Mouse (Mus musculus) heart, postnatal 10 days (tissue): ENCODE data around the gene Sv2a. TPM values are rescaled to one million over a fixed set of nuclear protein-coding genes. Genes with fewer than 3 reads are reported as not detected.
A peak's percentile ranks its signal among the peaks of the same experiment; 100 is the strongest.

Experiments
- DNase-seq, 2 experiments: peaks; one replicate each; pipeline ENCODE4 v3.0.0; 2021
- intact Hi-C: fragments of 180-260 bp; cut with DNase I; formaldehyde crosslinking; loops from one replicate; pipeline ENCODE4 v1.15.1; 2025
- total RNA-seq, 2 experiments: library from RNA; stranded (reverse); gene quantifications; 2 replicates each; pipeline ENCODE4 v1.2.3; 2021

Gene Sv2a
- total RNA-seq, result 10 to 100 TPM; 13.7 to 14.0 TPM

GRCm38 (mm10) chr3:96180727-96181477, at the start of gene Sv2a:
TSS of gene Sv2a (plus strand) at chr3:96181151.
- intact Hi-C loops, result no loop called here
- peak; percentile 64 to 66 for DNase-seq

- intact Hi-C loops, result no loop called here
- DNase-seq, result no peak
Measured at GRCm38 (mm10) chr3:96132478-96132877, 48.5 kb upstream of the Sv2a start.

- intact Hi-C loops, result no loop called here
- no peak for DNase-seq
Measured at GRCm38 (mm10) chr3:96133327-96133905, 47.5 kb upstream of the Sv2a start.

GRCm38 (mm10) chr3:96135011-96135410, 45.9 kb upstream of the Sv2a start:
- intact Hi-C loops, result no loop called here

GRCm38 (mm10) chr3:96147950-96148349, 33.0 kb upstream of the Sv2a start:
- DNase-seq, result peak; percentile 75 to 82

More at GRCm38 (mm10) chr3:96135011-96135410, 45.9 kb upstream of the Sv2a start:
- peak; percentile 40 to 45 for DNase-seq

GRCm38 (mm10) chr3:96151836-96152235, 29.1 kb upstream of the Sv2a start:
- DNase-seq, result no peak
- intact Hi-C loops, result no loop called here

More at GRCm38 (mm10) chr3:96147950-96148349, 33.0 kb upstream of the Sv2a start:
- intact Hi-C loops, result loop anchor here (1.0 to 2.0 kb wide), 2 partner anchors 82 to 181 kb away; no protein-coding TSS in a partner anchor

GRCm38 (mm10) chr3:96152611-96153010, 28.3 kb upstream of the Sv2a start:
- no peak for DNase-seq
- intact Hi-C loops, result no loop called here

- intact Hi-C loops, result no loop called here
- DNase-seq, result no peak
Measured at GRCm38 (mm10) chr3:96155501-96155900, 25.4 kb upstream of the Sv2a start.

GRCm38 (mm10) chr3:96159820-96160219, 21.1 kb upstream of the Sv2a start:
- intact Hi-C loops, result no loop called here
- DNase-seq, result no peak

GRCm38 (mm10) chr3:96160222-96160802, 20.6 kb upstream of the Sv2a start:
- DNase-seq, result peak; percentile 76 to 77
- intact Hi-C loops, result no loop called here

GRCm38 (mm10) chr3:96160803-96161516, 20.0 kb upstream of the Sv2a start:
- intact Hi-C loops, result no loop called here

GRCm38 (mm10) chr3:96161869-96162840, 18.8 kb upstream of the Sv2a start, which contains the start of gene Mtmr11:
TSS of gene Mtmr11 (plus strand) at chr3:96162004.
- peak; percentile 51 to 62 for DNase-seq
- intact Hi-C loops, result no loop called here

More at GRCm38 (mm10) chr3:96160803-96161516, 20.0 kb upstream of the Sv2a start:
- peak; percentile 48 to 57 for DNase-seq

GRCm38 (mm10) chr3:96163040-96163439, 17.9 kb upstream of the Sv2a start:
- intact Hi-C loops, result no loop called here
- no peak for DNase-seq

GRCm38 (mm10) chr3:96168466-96169158, 12.3 kb upstream of the Sv2a start:
- intact Hi-C loops, result no loop called here
- DNase-seq, result peak in 1 of 2 experiments; percentile 31

- intact Hi-C loops, result no loop called here
- no peak for DNase-seq
Measured at GRCm38 (mm10) chr3:96170276-96170675, 10.7 kb upstream of the Sv2a start.

- intact Hi-C loops, result no loop called here
- peak in 1 of 2 experiments; percentile 21 for DNase-seq
Measured at GRCm38 (mm10) chr3:96170976-96171545, 9.9 kb upstream of the Sv2a start.

GRCm38 (mm10) chr3:96171583-96172196, 9.3 kb upstream of the Sv2a start:
- intact Hi-C loops, result no loop called here
- no peak for DNase-seq
